In the genomic region with DNA sequence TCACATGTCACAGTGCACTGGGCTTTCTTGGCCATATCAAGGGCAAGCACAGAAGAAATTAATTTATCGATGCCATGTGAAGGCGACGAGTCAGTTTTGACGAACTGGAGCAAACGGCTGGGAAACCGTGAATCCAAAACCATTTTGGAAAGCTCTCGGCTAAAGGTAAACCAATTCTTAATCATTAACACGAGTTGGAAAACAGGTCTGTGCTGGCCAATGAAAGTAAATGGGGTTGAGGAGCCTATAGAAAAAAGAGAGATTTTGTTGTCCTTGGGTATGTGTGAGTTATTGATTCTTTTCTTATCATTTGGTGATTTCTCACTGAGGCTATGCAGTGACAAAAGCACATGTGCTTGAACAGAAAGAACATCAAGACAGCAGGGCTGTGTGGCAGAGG, we compare ENCODE assay signal across 21 mouse cellular contexts.
"Had no signal": no experiment of that assay in that cellular context is flagged by ENCODE, and none has a peak within 500 bp of the region (broad histone marks: within the 10 kb centered on the region; RNA-seq: fewer than 3 reads in every experiment).

No protein-coding gene starts in this region.

- H3K36me3 ChIP-seq: midbrain, embryonic 10.5 days; midbrain, embryonic 13.5 days; midbrain, embryonic 15.5 days; neural tube, embryonic 13.5 days; neural tube, embryonic 15.5 days; stomach, embryonic 15.5 days had no signal

- H3K4me1 ChIP-seq: midbrain, embryonic 15.5 days; neural tube, embryonic 15.5 days had no signal

- H3K4me3 ChIP-seq: midbrain, embryonic 10.5 days; midbrain, embryonic 13.5 days; midbrain, embryonic 15.5 days; myocyte; neural tube, embryonic 13.5 days; neural tube, embryonic 15.5 days; stomach, embryonic 15.5 days had no signal

- H3K9ac ChIP-seq: liver, embryonic 14.5 days; lung, embryonic 14.5 days; midbrain, embryonic 13.5 days; midbrain, embryonic 15.5 days; neural tube, embryonic 13.5 days; neural tube, embryonic 15.5 days; stomach, embryonic 15.5 days had no signal

- H3K9me3 ChIP-seq: midbrain, embryonic 10.5 days; midbrain, embryonic 13.5 days; midbrain, embryonic 15.5 days; neural tube, embryonic 13.5 days; neural tube, embryonic 15.5 days; stomach, embryonic 15.5 days had no signal

- H3K4me2 ChIP-seq: lung, embryonic 14.5 days; midbrain, embryonic 13.5 days; midbrain, embryonic 15.5 days; neural tube, embryonic 13.5 days; neural tube, embryonic 15.5 days; stomach, embryonic 15.5 days had no signal

- H3K27ac ChIP-seq: liver, embryonic 14.5 days; midbrain, embryonic 10.5 days; midbrain, embryonic 13.5 days; midbrain, embryonic 15.5 days; neural tube, embryonic 13.5 days; neural tube, embryonic 15.5 days; stomach, embryonic 15.5 days; stomach, postnatal 0 days had no signal

- DNase-seq: lung, adult 18-20 months; lung, embryonic 14.5 days; lung, postnatal 10 days; lung, postnatal 4 days; retina, postnatal 1 day; right cerebral cortex, adult 18-20 months; right cerebral cortex, postnatal 25 days; right cerebral cortex, postnatal 4 days; spleen, adult 18-20 months; thymus, adult 2 months; thymus, postnatal 25 days; thymus, postnatal 4 days had no signal

- H3K27me3 ChIP-seq: midbrain, embryonic 15.5 days; neural tube, embryonic 15.5 days had no signal

- ATAC-seq: midbrain, embryonic 13.5 days; midbrain, embryonic 15.5 days had no signal
